Mouse (Mus musculus): ENCODE measurements around the gene Oog1.
"Not testable (repeated sequence)": the region's sequence is repeated elsewhere in the genome, so short reads cannot be mapped to it uniquely, and the experiment has no call there.

Oog1 gene

DNA sequence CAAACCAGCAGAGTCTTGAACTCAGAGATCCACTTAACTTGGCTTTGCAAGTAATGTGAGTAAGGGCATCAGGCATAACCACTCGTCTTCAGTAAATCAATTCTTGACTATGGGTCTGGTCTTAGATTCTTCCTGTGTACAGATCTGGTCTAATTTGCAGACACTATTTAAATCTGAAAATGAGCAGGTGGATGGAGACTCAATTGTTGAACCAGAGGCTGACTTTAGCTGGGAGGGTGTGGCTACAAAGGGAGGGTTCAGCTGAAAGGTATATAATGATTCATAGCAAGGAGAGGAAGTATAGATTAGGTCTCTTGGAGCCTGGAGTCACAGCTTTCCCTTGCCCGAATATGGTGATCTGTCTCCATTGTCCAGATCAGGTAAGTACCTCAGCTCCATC is at the start of gene Oog1:
Gene Oog1 (plus strand): TSS at position 301 of the 400 bp plus-strand sequence.
- not testable (repeated sequence) for DNase-seq (ENCODE audit: low spot score)

DNA sequence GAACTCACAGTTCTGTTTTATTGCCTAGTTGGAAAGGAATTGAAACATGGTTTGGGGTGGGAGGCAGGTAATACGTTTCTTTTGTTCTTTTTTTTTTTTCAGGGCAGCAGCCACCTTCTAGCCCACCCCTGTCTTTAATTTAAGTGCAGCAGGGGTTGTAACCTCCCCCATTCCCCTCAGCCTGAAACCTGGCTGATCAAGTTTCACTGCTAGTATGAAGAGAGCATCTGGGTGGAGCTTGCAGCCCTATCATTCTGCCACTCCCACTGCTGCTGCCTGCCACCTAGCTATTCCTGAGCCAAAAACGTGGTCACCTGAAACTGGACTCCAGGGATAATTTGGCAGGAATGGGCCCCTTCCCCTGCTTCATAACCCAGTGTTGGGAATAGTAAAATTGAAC is 1.1 kb upstream of the Oog1 start:
- not testable (repeated sequence) for DNase-seq (ENCODE audit: low spot score)

DNA sequence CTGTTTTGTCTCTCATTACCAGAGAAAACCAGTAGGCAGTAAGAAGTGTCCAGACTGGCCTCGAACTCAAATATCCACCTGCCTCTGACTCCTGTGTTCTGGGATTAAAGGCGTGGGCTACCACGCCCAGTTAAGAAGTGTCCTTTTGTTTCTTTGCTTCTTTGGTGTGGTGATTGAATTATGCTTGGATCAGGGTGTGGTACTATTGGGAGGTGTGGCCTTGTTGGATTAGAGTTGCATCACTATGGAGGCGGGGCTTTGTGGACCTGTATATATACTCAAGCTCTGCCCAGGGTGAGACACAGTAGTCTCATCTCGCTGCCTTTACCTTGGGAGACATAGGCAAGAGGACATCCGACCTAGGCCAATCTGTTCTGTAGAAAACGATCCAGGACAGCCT is 16.1 kb downstream of the Oog1 start, which contains the start of gene Gm4027:
Gene Gm4027 (plus strand): TSS at position 301 of the 400 bp plus-strand sequence.
- not testable (repeated sequence) for DNase-seq (ENCODE audit: low spot score)

DNA sequence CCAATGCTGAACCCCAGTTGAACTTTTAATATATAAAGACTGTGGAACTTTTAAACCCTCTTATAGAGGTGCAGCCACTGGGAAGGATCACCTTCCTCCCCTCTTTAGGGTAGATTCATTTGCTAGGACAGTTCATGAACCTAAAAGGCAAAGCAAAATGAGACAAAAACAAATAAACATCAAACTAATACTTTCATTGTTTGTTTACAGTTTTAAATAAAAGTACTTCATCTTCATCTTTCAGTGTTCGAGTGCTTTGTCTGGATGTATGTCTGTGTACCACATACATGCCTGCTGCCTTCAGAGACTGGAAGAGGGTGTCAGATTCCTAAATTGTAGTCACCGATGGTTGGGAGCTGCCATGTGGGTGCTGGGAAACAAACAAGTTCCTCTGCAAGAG is 42.0 kb downstream of the Oog1 start, which contains the start of gene Gm16381:
Gene Gm16381 (minus strand): TSS at position 101 of the 400 bp plus-strand sequence.
- not testable (repeated sequence) for DNase-seq (ENCODE audit: low spot score)

DNA sequence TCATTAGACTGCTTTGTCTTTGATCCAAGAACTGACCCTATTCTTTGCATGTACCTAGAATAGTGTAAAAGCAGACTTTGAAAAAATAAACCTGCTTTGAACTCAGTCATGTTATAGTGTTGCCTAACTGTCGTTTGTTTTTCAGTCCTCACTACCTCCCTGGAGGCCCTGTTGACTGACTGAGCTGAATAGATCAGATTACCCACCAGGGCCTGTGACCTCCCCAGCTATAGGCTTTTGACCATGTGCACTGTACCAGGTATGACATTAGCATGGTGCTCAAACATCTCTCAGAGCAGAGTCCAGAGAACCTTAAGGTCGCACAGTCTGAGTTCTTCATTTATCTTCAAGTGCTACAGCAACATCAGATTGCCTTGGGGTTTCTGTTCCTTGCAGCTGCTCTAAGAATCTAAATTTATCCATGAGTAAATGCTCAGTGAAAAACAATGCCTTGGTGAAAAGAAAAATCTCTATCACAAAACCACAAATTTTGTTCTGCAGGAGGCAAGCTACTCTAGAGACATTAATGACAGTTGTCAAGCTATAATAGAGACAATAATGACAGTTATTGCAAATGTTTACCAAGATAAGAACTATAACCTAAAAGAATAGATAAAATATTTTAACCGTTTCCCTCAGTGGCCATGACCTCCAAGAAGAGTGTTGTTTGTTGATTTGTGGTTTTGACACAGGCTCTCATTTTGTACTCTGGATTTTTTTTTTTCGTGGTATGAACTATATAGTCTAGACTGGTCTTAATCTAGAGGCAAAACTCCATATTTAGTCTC is 50.6 kb downstream of the Oog1 start:
- not testable (repeated sequence) for DNase-seq (ENCODE audit: low spot score)
